Mouse (Mus musculus) ovary, adult 18-20 months (tissue): ENCODE measurements around the gene Ttll12.
A peak's percentile ranks its signal among the peaks of the same experiment; 100 is the strongest.

Experiments used
- DNase-seq: peaks from one replicate; pipeline ENCODE4 v3.0.0; 2022; ENCODE audit warnings: low spot score, mixed read lengths

Gene Ttll12

GRCm38 (mm10) chr15:83563327-83563856, 31.6 kb downstream of the Ttll12 start, which contains the start of the genes Tspo and Mcat:
Tspo (plus strand) TSS chr15:83563592.
Mcat (minus strand) TSS chr15:83563787.
- DNase-seq: peak; percentile 45

GRCm38 (mm10) chr15:83562626-83563270, 32.2 kb downstream of the Ttll12 start:
- DNase-seq: peak; percentile 77

- no peak for DNase-seq
Observed at GRCm38 (mm10) chr15:83560941-83561477, 33.9 kb downstream of the Ttll12 start.

GRCm38 (mm10) chr15:83555161-83555974, 39.6 kb downstream of the Ttll12 start:
- peak; percentile 76 for DNase-seq

GRCm38 (mm10) chr15:83553831-83554230, 41.1 kb downstream of the Ttll12 start:
- DNase-seq: no peak

- no peak for DNase-seq
Observed at GRCm38 (mm10) chr15:83550137-83550536, 44.8 kb downstream of the Ttll12 start.

GRCm38 (mm10) chr15:83547144-83547543, 47.8 kb downstream of the Ttll12 start:
- DNase-seq: no peak

GRCm38 (mm10) chr15:83546029-83546428, 48.9 kb downstream of the Ttll12 start:
- no peak for DNase-seq

- no peak for DNase-seq
Observed at GRCm38 (mm10) chr15:83541647-83542287, 53.2 kb downstream of the Ttll12 start.

GRCm38 (mm10) chr15:83539905-83540304, 55.1 kb downstream of the Ttll12 start:
- DNase-seq: no peak

GRCm38 (mm10) chr15:83538855-83539254, 56.1 kb downstream of the Ttll12 start:
- no peak for DNase-seq

- no peak for DNase-seq
Observed at GRCm38 (mm10) chr15:83535890-83536231, 59.1 kb downstream of the Ttll12 start.

GRCm38 (mm10) chr15:83534960-83535889, 59.7 kb downstream of the Ttll12 start:
- DNase-seq: peak; percentile 61

- no peak for DNase-seq
Observed at GRCm38 (mm10) chr15:83532606-83533005, 62.4 kb downstream of the Ttll12 start.

- DNase-seq: no peak
Observed at GRCm38 (mm10) chr15:83531961-83532469, 62.9 kb downstream of the Ttll12 start.

GRCm38 (mm10) chr15:83530688-83531087, 64.3 kb downstream of the Ttll12 start:
- DNase-seq: no peak

GRCm38 (mm10) chr15:83530233-83530632, 64.7 kb downstream of the Ttll12 start:
- DNase-seq: no peak

- no peak for DNase-seq
Observed at GRCm38 (mm10) chr15:83529765-83530164, 65.2 kb downstream of the Ttll12 start.

GRCm38 (mm10) chr15:83528892-83529291, 66.1 kb downstream of the Ttll12 start:
- DNase-seq: no peak

- no peak for DNase-seq
Observed at GRCm38 (mm10) chr15:83527747-83528146, 67.2 kb downstream of the Ttll12 start.

- no peak for DNase-seq
Observed at GRCm38 (mm10) chr15:83527092-83527437, 67.9 kb downstream of the Ttll12 start.
